Mouse (Mus musculus): ENCODE results near the gene Bcl7c. TPM values are rescaled to one million over a fixed set of nuclear protein-coding genes. Genes with fewer than 3 reads are reported as not detected.

Bcl7c gene
- polyA plus RNA-seq (2015; fragmentation: Nextera tagmentation; extraction: Ambion mirVana): 41.7 and 43.2 TPM in 2 replicates

DNA sequence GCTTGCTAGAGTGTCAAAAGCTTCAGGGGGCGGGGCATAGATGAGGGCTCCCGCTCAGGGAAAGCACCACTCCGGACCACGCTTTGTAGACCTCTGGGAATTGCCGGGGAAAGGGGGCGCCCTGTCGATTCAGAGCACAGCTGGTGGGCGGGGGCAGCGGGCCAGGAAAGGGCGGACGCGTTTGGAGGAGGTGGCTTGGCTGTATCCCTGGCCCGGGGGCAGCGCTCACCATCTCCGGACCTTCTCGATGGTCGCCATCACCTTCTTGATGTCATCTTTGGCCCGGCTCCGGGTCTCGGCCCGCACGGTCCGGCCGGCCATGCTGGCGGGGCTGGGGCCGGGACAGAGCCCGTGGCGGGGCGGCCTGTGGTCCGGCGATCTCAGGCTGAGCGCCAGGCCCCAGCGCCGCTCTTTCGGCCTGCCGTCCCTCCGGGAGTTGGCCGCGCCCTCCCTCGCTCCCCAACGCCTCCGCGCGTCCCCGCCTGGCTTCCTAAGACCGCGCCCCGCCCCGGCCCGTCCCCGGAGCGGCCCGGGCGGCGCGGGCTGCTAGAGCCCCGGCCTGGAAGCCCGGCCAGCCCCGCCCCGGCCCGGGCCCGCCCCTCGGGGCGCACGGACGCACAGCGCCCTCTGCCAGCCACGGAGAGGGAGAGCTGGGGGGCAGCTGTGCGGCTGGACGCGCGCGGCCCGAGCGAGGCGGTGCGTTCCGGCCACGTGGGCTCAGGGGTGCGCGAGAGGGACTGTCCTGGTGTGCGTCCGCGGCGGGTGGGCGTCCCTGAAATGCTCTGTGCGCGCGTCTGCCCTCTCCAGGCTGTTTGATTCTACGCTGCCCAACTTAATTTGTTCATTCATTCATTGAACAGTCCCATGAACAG, at the start of gene Bcl7c:
Bcl7c (minus strand) TSS at position 727 of the 872 bp plus-strand sequence.
- ATAC-seq: peak; percentile 83
- Histone ChIP-seq H3K27me3 (ENCODE audit: control insufficient read depth, insufficient read depth, low read depth, low read length) (no peaks in the 10 kb centered on the region), H3K9ac (ENCODE audit: low read depth, low read length) (peak within 1 kb of the TSS; percentile 93), H3K27ac (ENCODE audit: low read length) (peak within 1 kb of the TSS; percentile 95), H3K4me3 (ENCODE audit: low read depth, low read length) (peak within 1 kb of the TSS; percentile 87), H3K9me3 (replicated peaks; ENCODE audit: control insufficient read depth, low read length, poor library complexity, severe bottlenecking) (no peaks in the 10 kb centered on the region), H3K4me1 (ENCODE audit: control insufficient read depth, insufficient read depth, low read length) (peaks cover 22% of the 10 kb centered on the region), H3K36me3 (ENCODE audit: control insufficient read depth, insufficient read depth, low read length) (peaks cover 19% of the 10 kb centered on the region), H3K4me2 (ENCODE audit: low read length) (peak within 1 kb of the TSS; percentile 84)
- under 1% methylated on average over 71 of the region's 90 CpGs for WGBS

DNA sequence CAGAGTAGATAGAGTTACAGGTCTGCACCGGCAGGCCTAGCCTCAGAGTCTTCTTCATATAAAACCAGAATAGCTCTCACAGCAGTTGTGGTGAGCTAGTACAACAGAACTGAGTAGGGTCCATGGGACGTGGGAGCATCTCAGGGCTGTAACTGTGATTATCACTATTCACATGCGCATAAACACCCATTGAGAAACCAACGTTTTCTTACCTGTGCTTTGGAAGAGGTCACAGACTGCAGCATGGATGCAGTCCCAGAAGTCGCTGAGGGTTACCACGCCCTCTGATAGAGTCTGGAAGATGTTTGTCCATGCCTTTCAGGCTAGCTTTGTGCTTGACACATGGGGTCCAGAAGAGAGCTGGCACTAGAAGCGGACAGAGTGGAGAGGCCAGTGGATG, 45.0 kb upstream of the Bcl7c start:
- H3K4me2 ChIP-seq (ENCODE audit: low read length): no peak overlapping the region
- no peak for ATAC-seq
- no peak overlapping the region for H3K27ac ChIP-seq (ENCODE audit: low read length)
- no peaks in the 10 kb centered on the region for H3K27me3 ChIP-seq (ENCODE audit: control insufficient read depth, insufficient read depth, low read depth, low read length)
- peaks cover 11% of the 10 kb centered on the region for H3K4me1 ChIP-seq (ENCODE audit: control insufficient read depth, insufficient read depth, low read length)
- no peaks in the 10 kb centered on the region for H3K9me3 ChIP-seq (replicated peaks; ENCODE audit: control insufficient read depth, low read length, poor library complexity, severe bottlenecking)
- H3K9ac ChIP-seq (ENCODE audit: low read depth, low read length): no peak overlapping the region
- H3K4me3 ChIP-seq (ENCODE audit: low read depth, low read length): no peak overlapping the region
- peaks cover 51% of the 10 kb centered on the region for H3K36me3 ChIP-seq (ENCODE audit: control insufficient read depth, insufficient read depth, low read length)
- 94% methylated on average over 7 of the region's 7 CpGs for WGBS

DNA sequence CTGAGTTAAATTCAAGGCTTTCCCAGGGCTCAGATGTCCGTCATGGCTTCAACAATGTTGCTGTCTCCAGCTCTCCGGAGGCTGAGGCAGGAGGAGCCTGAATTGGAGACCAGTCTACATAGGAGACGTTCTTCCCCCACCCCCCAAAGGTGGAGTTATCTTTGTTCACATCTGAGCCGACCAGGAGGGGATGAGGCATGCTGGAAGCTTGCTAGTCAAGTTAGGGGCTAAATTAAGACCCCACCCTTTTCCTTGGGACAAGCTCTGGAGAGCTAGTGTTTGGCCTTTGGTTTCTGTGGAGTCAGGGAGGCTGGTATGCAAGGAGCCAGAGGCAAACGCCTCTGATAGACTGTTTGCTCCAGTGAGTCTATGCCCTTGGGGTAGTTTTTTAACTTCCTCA, 44.4 kb upstream of the Bcl7c start:
- H3K4me1 ChIP-seq (ENCODE audit: control insufficient read depth, insufficient read depth, low read length): peaks cover 12% of the 10 kb centered on the region
- ATAC-seq: no peak

DNA sequence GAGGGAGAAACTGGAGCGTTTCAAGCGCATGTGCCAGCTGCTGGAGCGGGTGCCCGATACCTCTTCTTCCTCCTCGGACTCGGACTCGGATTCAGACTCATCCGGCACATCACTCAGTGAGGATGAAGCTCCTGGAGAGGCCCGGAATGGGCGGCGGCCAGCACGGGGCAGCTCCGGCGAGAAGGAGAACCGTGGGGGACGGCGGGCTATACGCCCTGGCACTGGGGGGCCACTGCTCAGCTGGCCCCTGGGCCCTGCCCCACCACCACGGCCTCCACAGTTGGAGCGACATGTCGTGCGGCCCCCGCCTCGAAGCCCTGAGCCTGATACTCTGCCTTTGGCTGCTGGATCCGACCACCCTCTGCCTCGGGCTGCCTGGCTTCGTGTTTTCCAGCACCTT, 43.3 kb upstream of the Bcl7c start:
- no peak overlapping the region for H3K9ac ChIP-seq (ENCODE audit: low read depth, low read length)
- no peak for ATAC-seq
- H3K27me3 ChIP-seq (ENCODE audit: control insufficient read depth, insufficient read depth, low read depth, low read length): no peaks in the 10 kb centered on the region
- peaks cover 42% of the 10 kb centered on the region for H3K36me3 ChIP-seq (ENCODE audit: control insufficient read depth, insufficient read depth, low read length)
- no peak overlapping the region for H3K4me3 ChIP-seq (ENCODE audit: low read depth, low read length)
- H3K9me3 ChIP-seq (replicated peaks; ENCODE audit: control insufficient read depth, low read length, poor library complexity, severe bottlenecking): no peaks in the 10 kb centered on the region
- no peak overlapping the region for H3K4me2 ChIP-seq (ENCODE audit: low read length)
- H3K27ac ChIP-seq (ENCODE audit: low read length): no peak overlapping the region
- 92% methylated on average over 22 of the region's 27 CpGs for WGBS
- peaks cover 20% of the 10 kb centered on the region for H3K4me1 ChIP-seq (ENCODE audit: control insufficient read depth, insufficient read depth, low read length)

More for the DNA sequence above, 44.4 kb upstream of the Bcl7c start:
- Histone ChIP-seq H3K27me3 (ENCODE audit: control insufficient read depth, insufficient read depth, low read depth, low read length) (no peaks in the 10 kb centered on the region), H3K4me2 (ENCODE audit: low read length) (no peak overlapping the region), H3K36me3 (ENCODE audit: control insufficient read depth, insufficient read depth, low read length) (peaks cover 49% of the 10 kb centered on the region), H3K27ac (ENCODE audit: low read length) (no peak overlapping the region), H3K9ac (ENCODE audit: low read depth, low read length) (no peak overlapping the region), H3K9me3 (replicated peaks; ENCODE audit: control insufficient read depth, low read length, poor library complexity, severe bottlenecking) (no peaks in the 10 kb centered on the region), H3K4me3 (ENCODE audit: low read depth, low read length) (no peak overlapping the region)
- 76% methylated on average over 5 of the region's 5 CpGs for WGBS

DNA sequence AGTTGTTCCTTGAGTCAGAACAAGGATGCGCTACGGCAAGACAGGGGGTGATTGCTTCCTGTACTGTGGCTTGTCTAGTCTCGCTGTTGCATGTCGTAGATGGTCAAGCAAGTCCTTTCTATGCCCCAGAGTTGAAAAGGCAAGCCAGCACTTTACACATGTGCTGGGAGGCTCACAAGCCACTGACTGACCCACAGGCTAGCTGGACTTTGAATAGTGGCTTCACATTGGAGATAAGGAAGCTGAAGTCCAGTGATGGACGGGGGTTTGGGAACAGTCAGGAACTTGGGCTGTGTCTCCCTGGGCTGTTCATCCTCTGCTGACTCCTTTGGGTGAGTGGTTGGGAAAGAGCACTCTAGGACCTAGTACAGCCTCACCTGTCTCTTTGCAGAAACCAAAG, 42.9 kb upstream of the Bcl7c start:
- Histone ChIP-seq H3K27ac (ENCODE audit: low read length) (no peak overlapping the region), H3K4me2 (ENCODE audit: low read length) (no peak overlapping the region), H3K27me3 (ENCODE audit: control insufficient read depth, insufficient read depth, low read depth, low read length) (no peaks in the 10 kb centered on the region), H3K4me3 (ENCODE audit: low read depth, low read length) (no peak overlapping the region), H3K4me1 (ENCODE audit: control insufficient read depth, insufficient read depth, low read length) (peaks cover 20% of the 10 kb centered on the region), H3K36me3 (ENCODE audit: control insufficient read depth, insufficient read depth, low read length) (peaks cover 42% of the 10 kb centered on the region), H3K9ac (ENCODE audit: low read depth, low read length) (no peak overlapping the region), H3K9me3 (replicated peaks; ENCODE audit: control insufficient read depth, low read length, poor library complexity, severe bottlenecking) (no peaks in the 10 kb centered on the region)
- 93% methylated on average over 5 of the region's 5 CpGs for WGBS
- ATAC-seq: no peak

DNA sequence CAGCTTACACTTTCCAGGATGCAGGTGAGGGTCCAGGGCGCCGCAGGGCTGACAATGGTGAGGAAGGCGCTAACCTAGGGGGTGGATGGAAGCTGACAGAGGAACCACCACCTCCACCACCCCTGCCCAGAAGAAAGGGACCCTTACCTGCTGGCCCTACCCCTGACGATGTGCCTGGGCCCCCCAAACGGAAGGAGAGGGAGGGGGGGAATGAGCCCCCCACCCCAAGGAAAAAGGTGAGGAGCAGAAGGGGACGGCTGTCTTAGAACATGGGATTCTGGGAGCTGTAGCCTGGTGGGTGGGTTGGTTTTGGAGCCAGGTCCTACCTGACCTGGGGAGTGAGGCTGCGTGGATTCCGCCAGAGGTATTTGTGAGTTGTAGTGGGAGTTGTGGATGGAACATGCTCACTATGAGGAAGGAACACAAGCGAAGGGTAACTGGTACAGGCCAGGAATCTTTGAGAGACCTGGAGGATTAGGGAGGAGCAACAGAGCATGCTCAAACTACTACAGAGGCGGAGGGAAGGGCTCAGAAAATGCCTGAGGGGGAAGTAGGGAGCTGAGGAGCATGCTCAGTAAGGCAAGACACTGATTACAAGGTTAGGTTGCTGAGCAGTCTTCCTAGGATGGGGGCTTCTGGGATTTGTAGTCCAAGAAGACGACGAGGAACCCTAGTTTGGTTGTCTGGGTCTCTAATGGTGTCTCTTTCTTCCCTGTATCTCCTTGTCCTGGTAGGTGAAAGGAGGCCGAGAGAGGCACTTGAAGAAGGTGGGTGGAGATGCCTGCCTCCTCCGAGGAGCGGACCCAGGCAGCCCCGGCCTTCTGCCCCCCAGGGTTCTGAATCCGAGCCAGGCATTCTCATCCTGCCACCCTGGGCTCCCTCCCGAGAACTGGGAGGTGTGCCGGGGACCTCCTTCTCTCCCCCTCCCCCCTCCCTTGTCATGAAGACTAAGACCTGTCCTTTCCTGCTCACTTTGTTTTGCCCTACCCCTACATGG, 41.7 kb upstream of the Bcl7c start:
- Histone ChIP-seq H3K4me1 (ENCODE audit: control insufficient read depth, insufficient read depth, low read length) (peaks cover 20% of the 10 kb centered on the region), H3K36me3 (ENCODE audit: control insufficient read depth, insufficient read depth, low read length) (peaks cover 42% of the 10 kb centered on the region), H3K4me2 (ENCODE audit: low read length) (no peak overlapping the region), H3K9me3 (replicated peaks; ENCODE audit: control insufficient read depth, low read length, poor library complexity, severe bottlenecking) (no peaks in the 10 kb centered on the region), H3K27me3 (ENCODE audit: control insufficient read depth, insufficient read depth, low read depth, low read length) (no peaks in the 10 kb centered on the region), H3K9ac (ENCODE audit: low read depth, low read length) (no peak overlapping the region), H3K27ac (ENCODE audit: low read length) (no peak overlapping the region), H3K4me3 (ENCODE audit: low read depth, low read length) (no peak overlapping the region)
- ATAC-seq: no peak
- WGBS: 83% methylated on average over 19 of the region's 19 CpGs

DNA sequence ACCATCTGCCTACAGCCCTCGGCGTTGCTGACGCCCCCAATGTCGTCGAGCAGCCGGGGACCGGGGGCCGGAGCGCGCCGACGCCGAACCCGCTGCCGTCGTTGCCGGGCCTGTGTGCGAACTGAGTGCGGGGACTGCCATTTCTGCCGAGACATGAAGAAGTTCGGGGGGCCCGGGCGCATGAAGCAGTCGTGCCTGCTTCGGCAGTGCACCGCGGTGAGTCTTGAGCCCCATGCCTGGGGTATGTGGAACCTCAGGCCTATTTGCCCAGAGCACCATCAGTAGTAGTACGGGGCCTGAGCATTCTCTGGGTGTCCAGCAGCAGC, 39.5 kb upstream of the Bcl7c start:
- Histone ChIP-seq H3K9me3 (replicated peaks; ENCODE audit: control insufficient read depth, low read length, poor library complexity, severe bottlenecking) (no peaks in the 10 kb centered on the region), H3K27me3 (ENCODE audit: control insufficient read depth, insufficient read depth, low read depth, low read length) (no peaks in the 10 kb centered on the region), H3K4me1 (ENCODE audit: control insufficient read depth, insufficient read depth, low read length) (peaks cover 22% of the 10 kb centered on the region), H3K9ac (ENCODE audit: low read depth, low read length) (peak overlapping the region; percentile 98; the same call in 1 of the 2 replicates), H3K36me3 (ENCODE audit: control insufficient read depth, insufficient read depth, low read length) (peaks cover 31% of the 10 kb centered on the region), H3K27ac (ENCODE audit: low read length) (no peak overlapping the region), H3K4me2 (ENCODE audit: low read length) (peak overlapping the region; percentile 91), H3K4me3 (ENCODE audit: low read depth, low read length) (peak overlapping the region; percentile 87; the same call in 1 of the 2 replicates)
- no peak for ATAC-seq
- WGBS: 92% methylated on average over 28 of the region's 28 CpGs

DNA sequence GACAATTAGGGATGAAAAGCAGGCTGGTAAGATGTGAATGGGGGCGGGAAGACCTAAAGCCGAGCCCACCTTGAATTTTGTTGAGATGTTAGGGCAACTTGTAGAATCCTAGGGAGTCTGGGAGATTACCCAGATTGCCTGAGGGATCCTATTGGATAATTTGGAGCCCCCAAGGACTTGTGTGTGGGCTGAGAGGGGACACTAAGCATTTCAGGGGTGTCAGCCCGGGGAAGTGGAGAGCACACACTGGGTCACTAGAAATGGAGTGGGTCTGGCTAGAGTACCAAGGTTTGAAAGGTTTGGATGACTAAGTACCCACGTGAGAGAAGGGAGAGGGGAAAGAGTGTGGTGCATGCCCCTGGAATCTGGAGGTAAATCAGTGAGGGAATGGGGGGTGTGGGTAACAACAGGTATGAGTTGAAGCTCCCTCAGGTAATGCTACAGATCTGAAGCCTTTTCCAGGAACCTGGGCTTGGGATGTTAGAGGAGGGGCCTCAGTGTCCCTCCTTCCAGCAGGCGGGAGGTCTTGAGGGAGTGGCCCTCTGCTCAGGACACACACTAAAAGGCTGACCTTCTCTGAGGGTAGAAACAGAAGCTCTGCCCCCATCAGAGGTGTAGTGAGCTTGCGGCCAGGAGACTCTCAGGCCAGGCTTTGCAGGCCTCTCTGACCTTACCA, 39.0 kb upstream of the Bcl7c start:
- H3K36me3 ChIP-seq (ENCODE audit: control insufficient read depth, insufficient read depth, low read length): peaks cover 28% of the 10 kb centered on the region
- H3K9me3 ChIP-seq (replicated peaks; ENCODE audit: control insufficient read depth, low read length, poor library complexity, severe bottlenecking): no peaks in the 10 kb centered on the region
- H3K4me1 ChIP-seq (ENCODE audit: control insufficient read depth, insufficient read depth, low read length): peaks cover 19% of the 10 kb centered on the region
- no peak for ATAC-seq
- H3K27me3 ChIP-seq (ENCODE audit: control insufficient read depth, insufficient read depth, low read depth, low read length): no peaks in the 10 kb centered on the region
- H3K9ac ChIP-seq (ENCODE audit: low read depth, low read length): peak overlapping the region; percentile 98
- WGBS: 33% methylated on average over 6 of the region's 6 CpGs
- H3K4me2 ChIP-seq (ENCODE audit: low read length): peak overlapping the region; percentile 91
- H3K27ac ChIP-seq (ENCODE audit: low read length): no peak overlapping the region
- peak overlapping the region; percentile 87 for H3K4me3 ChIP-seq (ENCODE audit: low read depth, low read length)

All from midbrain, embryonic 16.5 days (tissue).